Mouse (Mus musculus): ENCODE results near the gene Stradb. TPM values are rescaled to one million over a fixed set of nuclear protein-coding genes. Genes with fewer than 3 reads are reported as not detected.

The Stradb gene
- polyA plus RNA-seq, 1 experiment from 2014 or later = 23.8 TPM

- H3K4me1 ChIP-seq (ENCODE audit: control insufficient read depth, insufficient read depth, low read length) = no peaks in the 10 kb centered on the region
- H3K27ac ChIP-seq (replicated peaks; ENCODE audit: low read depth, low read length) = no peak overlapping the region
- no peak for DNase-seq (ENCODE audit: low spot score)
- H3K4me2 ChIP-seq (ENCODE audit: low read depth, severe bottlenecking) = no peak overlapping the region
- no peak overlapping the region for H3K9ac ChIP-seq (ENCODE audit: low read length)
- H3K4me3 ChIP-seq (ENCODE audit: low read depth, low read length) = no peak overlapping the region
- no peaks in the 10 kb centered on the region for H3K27me3 ChIP-seq (ENCODE audit: control insufficient read depth, insufficient read depth, low read length)
- 57% methylated on average over 3 of the region's 3 CpGs for WGBS
- no peaks in the 10 kb centered on the region for H3K9me3 ChIP-seq (ENCODE audit: control insufficient read depth, low read length)
- H3K36me3 ChIP-seq (ENCODE audit: control insufficient read depth, insufficient read depth, low read length) = no peaks in the 10 kb centered on the region
- ATAC-seq (ENCODE audit: insufficient number of reproducible peaks, low FRiP score, low TSS enrichment, low read depth) = no peak
These were observed 48.2 kb downstream of the Stradb start for GRCm38 (mm10) chr1:59021556-59021955.

GRCm38 (mm10) chr1:59037723-59038122 lies 64.4 kb downstream of the Stradb start:
- Histone ChIP-seq H3K27me3 (ENCODE audit: control insufficient read depth, insufficient read depth, low read length) (no peaks in the 10 kb centered on the region), H3K9me3 (ENCODE audit: control insufficient read depth, low read length) (no peaks in the 10 kb centered on the region), H3K27ac (replicated peaks; ENCODE audit: low read depth, low read length) (no peak overlapping the region), H3K9ac (ENCODE audit: low read length) (no peak overlapping the region), H3K4me3 (ENCODE audit: low read depth, low read length) (no peak overlapping the region), H3K36me3 (ENCODE audit: control insufficient read depth, insufficient read depth, low read length) (no peaks in the 10 kb centered on the region), H3K4me2 (ENCODE audit: low read depth, severe bottlenecking) (no peak overlapping the region), H3K4me1 (ENCODE audit: control insufficient read depth, insufficient read depth, low read length) (no peaks in the 10 kb centered on the region)
- WGBS = 79% methylated on average over 5 of the region's 5 CpGs
- ATAC-seq (ENCODE audit: insufficient number of reproducible peaks, low FRiP score, low TSS enrichment, low read depth) (no peak), DNase-seq (ENCODE audit: low spot score) (no peak)

Other genes starting within 250 kb of the Stradb start
- 18.8 and 18.9 TPM in 2 replicates for gene Casp8, start 178.1 kb upstream of the Stradb start, polyA plus RNA-seq (2014; fragmentation: Nextera tagmentation; extraction: Ambion mirVana)
- gene Trak2, start 92 bp upstream of the Stradb start, polyA plus RNA-seq (2014; fragmentation: Nextera tagmentation; extraction: Ambion mirVana) = 8.3 and 10.0 TPM in 2 replicates
- gene C2cd6, start 121.4 kb downstream of the Stradb start, polyA plus RNA-seq (2014; fragmentation: Nextera tagmentation; extraction: Ambion mirVana) = not detected in 2 replicates
- gene Tmem237, start 146.9 kb downstream of the Stradb start, polyA plus RNA-seq (2014; fragmentation: Nextera tagmentation; extraction: Ambion mirVana) = 36.2 and 39.8 TPM in 2 replicates
- gene Mpp4, start 189.9 kb downstream of the Stradb start, polyA plus RNA-seq (2014; fragmentation: Nextera tagmentation; extraction: Ambion mirVana) = 0.18 and 0.28 TPM in 2 replicates

Data from limb, embryonic 11.5 days (tissue).